In the genomic region with DNA sequence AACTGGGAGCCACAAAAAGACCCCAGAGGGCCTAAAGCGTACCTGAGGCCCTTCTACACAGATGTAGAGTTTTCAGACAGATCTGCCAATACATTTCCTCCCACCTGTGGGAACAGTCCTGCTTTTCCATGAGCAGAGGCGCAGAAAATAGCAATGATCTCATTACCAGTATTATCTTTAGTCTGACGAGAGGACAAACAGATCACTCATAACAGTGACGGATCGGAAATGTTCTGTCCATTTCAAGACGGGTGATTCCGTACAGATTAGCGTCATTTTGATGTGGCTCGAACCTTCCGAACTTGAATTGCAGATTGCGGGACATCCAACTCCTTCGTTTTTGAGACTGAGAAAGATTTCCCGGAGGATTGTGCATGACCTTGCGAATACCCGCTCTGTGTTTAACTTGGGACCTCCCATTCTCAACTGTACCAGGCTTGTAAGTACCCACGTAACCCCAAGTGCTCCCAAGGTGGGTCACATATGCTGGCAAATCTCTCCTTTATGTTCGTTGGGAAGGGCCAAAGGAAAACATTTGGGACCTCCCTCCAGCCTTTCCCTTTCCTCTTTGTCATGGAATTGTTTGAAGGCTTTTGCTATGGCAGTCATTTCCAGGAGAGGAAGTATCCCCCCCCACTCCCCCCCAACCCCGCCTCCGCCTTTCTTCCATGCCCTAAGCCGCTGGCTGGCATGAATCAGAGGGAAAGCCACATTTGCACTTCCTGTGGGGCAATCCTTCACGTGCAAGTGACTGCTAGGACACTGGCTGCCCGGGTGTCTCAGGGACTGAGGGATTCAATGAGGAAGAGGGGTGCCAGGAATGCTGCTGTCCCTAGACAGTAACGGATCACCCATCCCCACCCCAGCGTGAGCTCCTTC, we compare ENCODE assay signal across 8 mouse cellular contexts. TPM values are rescaled to one million over a fixed set of nuclear protein-coding genes. Genes with fewer than 3 reads are reported as not detected.
A peak's percentile ranks its signal among the peaks of the same experiment; 100 is the strongest.
DNase-seq lines count a peak whose midpoint lies in the region; ATAC-seq and TF ChIP-seq lines count a peak whose summit lies in the region.

No protein-coding gene starts in this region.

- H3K4me1 ChIP-seq in forebrain, postnatal 0 days (ENCODE audit: insufficient read depth) = peaks cover 23% of the 10 kb centered on the region
- H3K4me1 ChIP-seq in kidney, embryonic 16.5 days (ENCODE audit: insufficient read depth, low read length) = peaks cover 22% of the 10 kb centered on the region
- peaks cover 14% of the 10 kb centered on the region for H3K4me1 ChIP-seq in midbrain, embryonic 11.5 days (ENCODE audit: control insufficient read depth, insufficient read depth, low read length)

- WGBS in forebrain, postnatal 0 days = 46% methylated on average over 24 of the region's 24 CpGs
- WGBS in kidney, embryonic 16.5 days = 56% methylated on average over 24 of the region's 24 CpGs
- 46% methylated on average over 24 of the region's 24 CpGs for WGBS in midbrain, embryonic 11.5 days

- H3K4me3 ChIP-seq in forebrain, postnatal 0 days (ENCODE audit: low read depth, low read length) = no peak overlapping the region; the same call in 1 of the 2 replicates
- peak overlapping the region; percentile 18; the same call in 1 of the 2 replicates for H3K4me3 ChIP-seq in kidney, embryonic 16.5 days (ENCODE audit: low read length)
- H3K4me3 ChIP-seq in midbrain, embryonic 11.5 days (ENCODE audit: low read depth, low read length) = no peak overlapping the region

- H3K36me3 ChIP-seq in forebrain, postnatal 0 days (ENCODE audit: insufficient read depth) = no peaks in the 10 kb centered on the region
- H3K36me3 ChIP-seq in kidney, embryonic 16.5 days (ENCODE audit: insufficient read depth, low read length) = no peaks in the 10 kb centered on the region
- no peaks in the 10 kb centered on the region for H3K36me3 ChIP-seq in midbrain, embryonic 11.5 days (ENCODE audit: control insufficient read depth, insufficient read depth, low read length)

- peak; percentile 73 for ATAC-seq in forebrain, postnatal 0 days
- peak; percentile 31; the same call in 1 of the 2 replicates for ATAC-seq in kidney, embryonic 16.5 days (ENCODE audit: low FRiP score, low TSS enrichment)
- peak; percentile 71 for ATAC-seq in midbrain, embryonic 11.5 days (ENCODE audit: low FRiP score)
- no peak for ATAC-seq in megakaryocyte-erythroid progenitor cell, adult 5-6 weeks (replicated peaks; ENCODE audit: low FRiP score, low TSS enrichment, poor library complexity, severe bottlenecking)

- peak overlapping the region; percentile 62; the same call in 1 of the 2 replicates for H3K27ac ChIP-seq in forebrain, postnatal 0 days (ENCODE audit: low read depth, low read length)
- H3K27ac ChIP-seq in kidney, embryonic 16.5 days (ENCODE audit: low read length) = peak overlapping the region; percentile 64
- H3K27ac ChIP-seq in midbrain, embryonic 11.5 days (ENCODE audit: low read depth, low read length) = no peak overlapping the region; the same call in 1 of the 2 replicates

- peak; percentile 7 for DNase-seq in kidney, adult 18-20 months
- DNase-seq in kidney, postnatal 14 days = no peak
- DNase-seq in forebrain, postnatal 0 days = no peak
- peak; percentile 89 for DNase-seq in midbrain, embryonic 11.5 days (ENCODE audit: low spot score, missing footprints)
- no peak for DNase-seq in Muller cell, postnatal 12 days (ENCODE audit: inconsistent ontology term)
- no peak for DNase-seq in frontal cortex, postnatal 14 days (ENCODE audit: low spot score in 2 of 2)

- H3K4me2 ChIP-seq in forebrain, postnatal 0 days (ENCODE audit: low read depth) = peak overlapping the region; percentile 35
- H3K4me2 ChIP-seq in kidney, embryonic 16.5 days (replicated peaks; ENCODE audit: low read depth, low read length) = peak overlapping the region; percentile 43
- H3K4me2 ChIP-seq in midbrain, embryonic 11.5 days = peak overlapping the region; percentile 43

- peak overlapping the region; percentile 29; the same call in 1 of the 2 replicates for H3K9ac ChIP-seq in forebrain, postnatal 0 days
- peak overlapping the region; percentile 46 for H3K9ac ChIP-seq in kidney, embryonic 16.5 days (replicated peaks; ENCODE audit: low read length)
- peak overlapping the region; percentile 46; the same call in 1 of the 2 replicates for H3K9ac ChIP-seq in midbrain, embryonic 11.5 days (ENCODE audit: low read length)

- no peaks in the 10 kb centered on the region for H3K27me3 ChIP-seq in forebrain, postnatal 0 days (ENCODE audit: insufficient read depth, low read length)
- no peaks in the 10 kb centered on the region for H3K27me3 ChIP-seq in kidney, embryonic 16.5 days (ENCODE audit: insufficient read depth, low read length)
- H3K27me3 ChIP-seq in midbrain, embryonic 11.5 days (ENCODE audit: control insufficient read depth, insufficient read depth, low read length) = peaks cover 2% of the 10 kb centered on the region; the same call in 1 of the 2 replicates

- TF ChIP-seq CTCF in forebrain, postnatal 0 days (IDR thresholded peaks at IDR 0.05; ENCODE audit: low read depth) = no peak

- no peaks in the 10 kb centered on the region for H3K9me3 ChIP-seq in forebrain, postnatal 0 days (ENCODE audit: low read length)
- no peaks in the 10 kb centered on the region for H3K9me3 ChIP-seq in kidney, embryonic 16.5 days (ENCODE audit: low read length)
- no peaks in the 10 kb centered on the region; the same call in 1 of the 2 replicates for H3K9me3 ChIP-seq in midbrain, embryonic 11.5 days (ENCODE audit: control insufficient read depth, low read length)

RNA-seq across cellular contexts. Expression of gene Gsg1, which starts 2.1 kb away (rescaled TPM):
- total RNA-seq in forebrain, postnatal 0 days (2014; rRNA removed) = 0.19 and 0.31 TPM in 2 replicates
- 0.34 and 0.46 TPM in 2 replicates for polyA plus RNA-seq in forebrain, postnatal 0 days (2015; fragmentation: Nextera tagmentation; extraction: Ambion mirVana)
- polyA plus RNA-seq in kidney, embryonic 16.5 days (2015; fragmentation: Nextera tagmentation; extraction: Ambion mirVana) = 0.55 and 0.86 TPM in 2 replicates
- polyA plus RNA-seq in midbrain, embryonic 11.5 days (2014; fragmentation: Nextera tagmentation; extraction: Ambion mirVana) = 0.16 and 0.48 TPM in 2 replicates
- not detected in 2 replicates for total RNA-seq in megakaryocyte-erythroid progenitor cell, adult 5-6 weeks (2014; fragmentation: Nextera tagmentation)
- not detected in 2 replicates for total RNA-seq in megakaryocyte-erythroid progenitor cell, adult 5-6 weeks (2017)

RNA-seq across cellular contexts. Expression of gene Hebp1, which starts 54.3 kb away (rescaled TPM):
- 10.2 and 11.1 TPM in 2 replicates for total RNA-seq in forebrain, postnatal 0 days (2014; rRNA removed)
- 6.7 and 8.5 TPM in 2 replicates for polyA plus RNA-seq in forebrain, postnatal 0 days (2015; fragmentation: Nextera tagmentation; extraction: Ambion mirVana)
- polyA plus RNA-seq in kidney, embryonic 16.5 days (2015; fragmentation: Nextera tagmentation; extraction: Ambion mirVana) = 34.6 and 41.5 TPM in 2 replicates
- 1.8 and 2.9 TPM in 2 replicates for polyA plus RNA-seq in midbrain, embryonic 11.5 days (2014; fragmentation: Nextera tagmentation; extraction: Ambion mirVana)
- 109 and 112 TPM in 2 replicates for total RNA-seq in megakaryocyte-erythroid progenitor cell, adult 5-6 weeks (2014; fragmentation: Nextera tagmentation)
- 109 and 149 TPM in 2 replicates for total RNA-seq in megakaryocyte-erythroid progenitor cell, adult 5-6 weeks (2017)

RNA-seq across cellular contexts. Expression of gene Fam234b, which starts 54.3 kb away (rescaled TPM):
- 59.8 and 81.3 TPM in 2 replicates for total RNA-seq in forebrain, postnatal 0 days (2014; rRNA removed)
- 88.3 and 118 TPM in 2 replicates for polyA plus RNA-seq in forebrain, postnatal 0 days (2015; fragmentation: Nextera tagmentation; extraction: Ambion mirVana)
- polyA plus RNA-seq in kidney, embryonic 16.5 days (2015; fragmentation: Nextera tagmentation; extraction: Ambion mirVana) = 41.1 and 42.9 TPM in 2 replicates
- 29.3 and 33.0 TPM in 2 replicates for polyA plus RNA-seq in midbrain, embryonic 11.5 days (2014; fragmentation: Nextera tagmentation; extraction: Ambion mirVana)
- total RNA-seq in megakaryocyte-erythroid progenitor cell, adult 5-6 weeks (2014; fragmentation: Nextera tagmentation) = 57.4 and 66.3 TPM in 2 replicates
- total RNA-seq in megakaryocyte-erythroid progenitor cell, adult 5-6 weeks (2017) = 32.6 and 51.1 TPM in 2 replicates

RNA-seq across cellular contexts. Expression of gene Pbp2, which starts 58.1 kb away (rescaled TPM):
- total RNA-seq in forebrain, postnatal 0 days (2014; rRNA removed) = not detected in 2 replicates
- not detected in 2 replicates for polyA plus RNA-seq in forebrain, postnatal 0 days (2015; fragmentation: Nextera tagmentation; extraction: Ambion mirVana)
- polyA plus RNA-seq in kidney, embryonic 16.5 days (2015; fragmentation: Nextera tagmentation; extraction: Ambion mirVana) = 0.29 TPM in 1 of 2 replicates, not detected in the other
- not detected in 2 replicates for polyA plus RNA-seq in midbrain, embryonic 11.5 days (2014; fragmentation: Nextera tagmentation; extraction: Ambion mirVana)
- total RNA-seq in megakaryocyte-erythroid progenitor cell, adult 5-6 weeks (2014; fragmentation: Nextera tagmentation) = not detected in 2 replicates
- not detected in 2 replicates for total RNA-seq in megakaryocyte-erythroid progenitor cell, adult 5-6 weeks (2017)

Comparison
In these comparisons a context has a peak if more than half of its experiments do, and no peak if none do; other contexts are left out.
1. DNase-seq: peak in kidney, adult 18-20 months (single experiment) and midbrain, embryonic 11.5 days (single experiment); none in kidney, postnatal 14 days (single experiment), forebrain, postnatal 0 days (single experiment), Muller cell, postnatal 12 days (single experiment) and frontal cortex, postnatal 14 days (0 of 2).
2. Peak in every context shown above with its lines, with median percentiles within 50 percentile points of each other: H3K4me2 ChIP-seq and H3K9ac ChIP-seq.